Mouse (Mus musculus) limb, embryonic 14.5 days (tissue): Measurements from ENCODE around the gene Gm21860. TPM values are rescaled to one million over a fixed set of nuclear protein-coding genes. Genes with fewer than 3 reads are reported as not detected.
"Not testable (repeated sequence)": the region's sequence is repeated elsewhere in the genome, so short reads cannot be mapped to it uniquely, and the experiment has no call there.

Source experiments
- ATAC-seq: fragments of 200-750 bp; cut with Nextera tagmentation; 2 replicates; pipeline ENCODE4 v1.8.0; 2017; ENCODE audit warnings: low read depth, moderate number of reproducible peaks, moderate TSS enrichment; ENCODE audit not compliant: low FRiP score
- DNase-seq: peaks from one replicate; pipeline ENCODE4 v3.0.0-alpha.2; 2015; ENCODE audit warnings: low spot score
- H3K27ac ChIP-seq: fragments of 300-500 bp; sonication (generic); replicated peaks from 2 replicates; pipeline ENCODE4 v1.5.1; 2014; ENCODE audit warnings: low read depth, mild to moderate bottlenecking, low read length, moderate library complexity, mixed read lengths
- H3K27me3 ChIP-seq: fragments of 300-500 bp; sonication (generic); 2 replicates; pipeline ENCODE4 v1.6.1; 2014; ENCODE audit warnings: low read length, mixed read lengths; ENCODE audit not compliant: control insufficient read depth, insufficient read depth
- H3K36me3 ChIP-seq: fragments of 300-500 bp; sonication (generic); 2 replicates; pipeline ENCODE4 v1.6.1; 2014; ENCODE audit warnings: mild to moderate bottlenecking, low read length, moderate library complexity, mixed read lengths; ENCODE audit not compliant: control insufficient read depth, insufficient read depth
- H3K4me1 ChIP-seq: fragments of 300-500 bp; sonication (generic); 2 replicates; pipeline ENCODE4 v1.6.1; 2014; ENCODE audit warnings: antibody characterized with exemption, low read length, mixed read lengths; ENCODE audit not compliant: control insufficient read depth, insufficient read depth
- H3K4me2 ChIP-seq: fragments of 300-500 bp; sonication (generic); replicated peaks from 2 replicates; pipeline ENCODE4 v1.6.1; 2014; ENCODE audit warnings: low read depth, mild to moderate bottlenecking, low read length, moderate library complexity; ENCODE audit not compliant: severe bottlenecking
- H3K4me3 ChIP-seq: fragments of 300-500 bp; sonication (generic); replicated peaks from 2 replicates; pipeline ENCODE4 v1.5.1; 2014; ENCODE audit warnings: low read length
- H3K9ac ChIP-seq: fragments of 300-500 bp; sonication (generic); 2 replicates; pipeline ENCODE4 v1.6.1; 2014; ENCODE audit warnings: mild to moderate bottlenecking, low read depth, low read length, moderate library complexity; ENCODE audit not compliant: severe bottlenecking
- H3K9me3 ChIP-seq: fragments of 300-500 bp; sonication (generic); 2 replicates; pipeline ENCODE4 v1.6.1; 2016; ENCODE audit warnings: low read length; ENCODE audit not compliant: control insufficient read depth
- POLR2A ChIP-seq: fragments of 200-500 bp; IDR thresholded peaks from 2 replicates; pipeline ENCODE4 v1.8.0; 2012; ENCODE audit warnings: inconsistent platforms, mild to moderate bottlenecking, moderate library complexity, borderline replicate concordance; ENCODE audit not compliant: insufficient read depth, insufficient read length; ENCODE audit errors: extremely low read depth
- whole genome bisulfite sequencing: fragments of 180-500 bp; shearing (Covaris S2); extraction: QIAGEN DNeasy Blood & Tissue Kit; methylation state at CpG from one replicate; pipeline ENCODE4 v1.1.7; 2014; 5-methylcytosine and 5-hydroxymethylcytosine counted together
- polyA plus RNA-seq, 2 experiments: library from polyadenylated mRNA; depleted of rRNA in 1 of 2; stranded (reverse) in 1 of 2; unstranded in 1 of 2; fragments of >200 nt; fragmentation: Nextera tagmentation in 1 of 2; extraction: Ambion mirVana in 1 of 2; gene quantifications; 2 replicates each; pipeline versions ENCODE4 v1.2.1 to v1.2.3; 2012 to 2014

The Gm21860 gene
- polyA plus RNA-seq (2012; rRNA removed): not detected in 2 replicates
- not detected in 2 replicates for polyA plus RNA-seq (2014; fragmentation: Nextera tagmentation; extraction: Ambion mirVana)

GRCm38 (mm10) chrY:90754721-90755120 lies at the start of gene Gm21860:
Gene Gm21860, minus strand, starts transcription at chrY:90754821.
- H3K4me1 ChIP-seq, H3K27ac ChIP-seq, DNase-seq, H3K9me3 ChIP-seq, H3K4me3 ChIP-seq, H3K36me3 ChIP-seq, H3K27me3 ChIP-seq, H3K4me2 ChIP-seq, ATAC-seq, H3K9ac ChIP-seq: not testable (repeated sequence)
- WGBS: no CpG with 5 or more reads among the region's 8 CpGs

GRCm38 (mm10) chrY:90784438-90784837 lies 29.8 kb upstream of the Gm21860 start, which contains the start of gene Gm47283:
Gene Gm47283, plus strand, starts transcription at chrY:90784738.
- not testable (repeated sequence) for ATAC-seq, H3K9ac ChIP-seq, H3K4me3 ChIP-seq, DNase-seq, H3K36me3 ChIP-seq, H3K4me1 ChIP-seq, H3K9me3 ChIP-seq, H3K4me2 ChIP-seq, H3K27me3 ChIP-seq, H3K27ac ChIP-seq
- WGBS: no CpG with 5 or more reads among the region's 48 CpGs

GRCm38 (mm10) chrY:90745256-90745655 lies 9.4 kb downstream of the Gm21860 start:
- Histone ChIP-seq H3K9me3 (peaks cover 33% of the 10 kb centered on the region), H3K36me3 (peaks cover 15% of the 10 kb centered on the region)
- H3K27ac ChIP-seq, H3K4me1 ChIP-seq, H3K27me3 ChIP-seq, H3K4me3 ChIP-seq, H3K4me2 ChIP-seq, DNase-seq, H3K9ac ChIP-seq, ATAC-seq: not testable (repeated sequence)
- 95% methylated on average over 5 of the region's 5 CpGs for WGBS

- DNase-seq (peak; percentile 64), ATAC-seq (peak; percentile 92)
- peaks cover 41% of the 10 kb centered on the region for H3K9me3 ChIP-seq
- H3K4me1 ChIP-seq, H3K27me3 ChIP-seq, H3K4me2 ChIP-seq, H3K27ac ChIP-seq, H3K4me3 ChIP-seq, H3K9ac ChIP-seq: not testable (repeated sequence)
- H3K36me3 ChIP-seq: peaks cover 23% of the 10 kb centered on the region
- WGBS: 68% methylated on average over 48 of the region's 51 CpGs
Measured at GRCm38 (mm10) chrY:90744381-90744981, 10.1 kb downstream of the Gm21860 start.

GRCm38 (mm10) chrY:90743811-90744220 lies 10.8 kb downstream of the Gm21860 start:
- Histone ChIP-seq H3K9ac (no peak overlapping the region), H3K9me3 (peaks cover 48% of the 10 kb centered on the region), H3K4me1 (no peaks in the 10 kb centered on the region), H3K4me3 (no peak overlapping the region), H3K36me3 (peaks cover 30% of the 10 kb centered on the region), H3K27me3 (no peaks in the 10 kb centered on the region), H3K4me2 (no peak overlapping the region), H3K27ac (no peak overlapping the region)
- no peak for DNase-seq
- TF ChIP-seq POLR2A: no peak
- no peak for ATAC-seq
- 88% methylated on average over 21 of the region's 21 CpGs for WGBS

GRCm38 (mm10) chrY:90743053-90743810 lies 11.4 kb downstream of the Gm21860 start:
- peaks cover 54% of the 10 kb centered on the region for H3K9me3 ChIP-seq
- DNase-seq: not testable (repeated sequence)

GRCm38 (mm10) chrY:90742261-90743052 lies 12.2 kb downstream of the Gm21860 start:
- not testable (repeated sequence) for H3K4me3 ChIP-seq, H3K27me3 ChIP-seq, H3K9ac ChIP-seq, H3K27ac ChIP-seq, ATAC-seq, H3K4me1 ChIP-seq, H3K4me2 ChIP-seq
- peaks cover 56% of the 10 kb centered on the region for H3K9me3 ChIP-seq
- H3K36me3 ChIP-seq: peaks cover 43% of the 10 kb centered on the region
- peak; percentile 29 for DNase-seq
- WGBS: 92% methylated on average over 49 of the region's 49 CpGs

More at GRCm38 (mm10) chrY:90743053-90743810, 11.4 kb downstream of the Gm21860 start:
- not testable (repeated sequence) for H3K4me3 ChIP-seq, ATAC-seq, H3K4me2 ChIP-seq, H3K9ac ChIP-seq, H3K4me1 ChIP-seq, H3K27me3 ChIP-seq, H3K27ac ChIP-seq
- H3K36me3 ChIP-seq: peaks cover 36% of the 10 kb centered on the region
- WGBS: 91% methylated on average over 46 of the region's 46 CpGs
